9 mouse cellular contexts compared by ENCODE assay signal in genomic region chr5:140264825-140265575, GRCm38 (mm10). TPM values are rescaled to one million over a fixed set of nuclear protein-coding genes. Genes with fewer than 3 reads are reported as not detected.
DNase-seq lines count a peak whose midpoint lies in the region; ATAC-seq lines count a peak whose summit lies in the region.
"Had no signal": no experiment of that assay in that cellular context is flagged by ENCODE, and none has a peak within 500 bp of the region (broad histone marks: within the 10 kb centered on the region; RNA-seq: fewer than 3 reads in every experiment).

No protein-coding gene starts in this region.

- 54% methylated on average over 5 of the region's 5 CpGs for WGBS in liver, embryonic 12.5 days (ENCODE audit: insufficient replicate concordance)
- 67% methylated on average over 5 of the region's 5 CpGs for WGBS in liver, embryonic 11.5 days
- 76% methylated on average over 5 of the region's 5 CpGs for WGBS in heart, embryonic 10.5 days

- H3K4me3 ChIP-seq in liver, embryonic 12.5 days = no peak overlapping the region
- H3K4me3 ChIP-seq in liver, embryonic 11.5 days (ENCODE audit: low read depth, low read length) = no peak overlapping the region
- peak overlapping the region; percentile 18; the same call in 1 of the 2 replicates for H3K4me3 ChIP-seq in heart, embryonic 10.5 days

- peak; percentile 30; the same call in 1 of the 2 replicates for ATAC-seq in liver, embryonic 12.5 days
- ATAC-seq in liver, embryonic 11.5 days (replicated peaks; ENCODE audit: low FRiP score) = no peak
- peak; percentile 40 for ATAC-seq in monocyte, adult 5-6 weeks (replicated peaks; ENCODE audit: insufficient number of reproducible peaks, low FRiP score, low TSS enrichment, poor library complexity, severe bottlenecking)
- ATAC-seq: Patski had no signal

- peaks cover 25% of the 10 kb centered on the region for H3K36me3 ChIP-seq in liver, embryonic 12.5 days
- H3K36me3 ChIP-seq in liver, embryonic 11.5 days (ENCODE audit: control insufficient read depth, insufficient read depth, low read length) = no peaks in the 10 kb centered on the region
- peaks cover 15% of the 10 kb centered on the region; the same call in 1 of the 2 replicates for H3K36me3 ChIP-seq in heart, embryonic 10.5 days

- no peak overlapping the region for H3K4me2 ChIP-seq in liver, embryonic 12.5 days
- no peak overlapping the region for H3K4me2 ChIP-seq in liver, embryonic 11.5 days

- H3K27me3 ChIP-seq in liver, embryonic 12.5 days (replicated peaks) = no peaks in the 10 kb centered on the region
- H3K27me3 ChIP-seq in liver, embryonic 11.5 days (replicated peaks; ENCODE audit: control insufficient read depth, insufficient read depth, low read length) = no peaks in the 10 kb centered on the region
- H3K27me3 ChIP-seq in heart, embryonic 10.5 days (ENCODE audit: insufficient read depth, poor library complexity, severe bottlenecking) = peaks cover 61% of the 10 kb centered on the region
- H3K27me3 ChIP-seq: Patski had no signal

- DNase-seq in liver, embryonic 11.5 days (ENCODE audit: low spot score) = no peak
- no peak for DNase-seq in heart, embryonic 10.5 days (ENCODE audit: low spot score)
- DNase-seq in kidney, postnatal 10 days = peak; percentile 56
- DNase-seq in T-cell, adult 2 months (ENCODE audit: low spot score) = no peak
- no peak for DNase-seq in ovary, postnatal 10 days (ENCODE audit: low spot score)
- DNase-seq in left cerebral cortex, adult 8-10 months (ENCODE audit: low spot score in 2 of 2) = no peak

- H3K9ac ChIP-seq in liver, embryonic 12.5 days = no peak overlapping the region
- H3K9ac ChIP-seq in liver, embryonic 11.5 days (ENCODE audit: low read depth, low read length) = no peak overlapping the region

- no peak overlapping the region for H3K27ac ChIP-seq in liver, embryonic 12.5 days
- no peak overlapping the region for H3K27ac ChIP-seq in liver, embryonic 11.5 days (ENCODE audit: low read depth, low read length)
- no peak overlapping the region for H3K27ac ChIP-seq in heart, embryonic 10.5 days

- H3K4me1 ChIP-seq in liver, embryonic 12.5 days = peaks cover 17% of the 10 kb centered on the region
- no peaks in the 10 kb centered on the region for H3K4me1 ChIP-seq in liver, embryonic 11.5 days (replicated peaks; ENCODE audit: control insufficient read depth, insufficient read depth, low read length)
- peaks cover 22% of the 10 kb centered on the region for H3K4me1 ChIP-seq in heart, embryonic 10.5 days

- H3K9me3 ChIP-seq in liver, embryonic 12.5 days (replicated peaks) = no peaks in the 10 kb centered on the region
- H3K9me3 ChIP-seq in liver, embryonic 11.5 days (ENCODE audit: control insufficient read depth, low read length) = no peaks in the 10 kb centered on the region
- H3K9me3 ChIP-seq in heart, embryonic 10.5 days = no peaks in the 10 kb centered on the region

RNA-seq across cellular contexts. Expression of gene Mad1l1, which starts 56.4 kb away (rescaled TPM):
- 31.0 and 33.6 TPM in 2 replicates for polyA plus RNA-seq in liver, embryonic 12.5 days (2016; fragmentation: Nextera tagmentation; extraction: Ambion mirVana)
- polyA plus RNA-seq in liver, embryonic 11.5 days (2014; fragmentation: Nextera tagmentation; extraction: Ambion mirVana) = 43.0 and 43.4 TPM in 2 replicates
- 34.4 and 43.5 TPM in 2 replicates for polyA plus RNA-seq in heart, embryonic 10.5 days (2016; fragmentation: Nextera tagmentation; extraction: Ambion mirVana)
- 38.6 to 53.6 TPM (median 41.6 TPM) in 3 replicates for total RNA-seq in monocyte, adult 5-6 weeks (2017)
- total RNA-seq in left cerebral cortex, adult 8-10 months (2022) = 10 to 100 TPM; 14.1 to 22.2 (median 18.6) TPM

RNA-seq across cellular contexts. Expression of gene Nudt1, which starts 56.5 kb away (rescaled TPM):
- polyA plus RNA-seq in liver, embryonic 12.5 days (2016; fragmentation: Nextera tagmentation; extraction: Ambion mirVana) = 34.6 and 36.3 TPM in 2 replicates
- 58.3 and 62.3 TPM in 2 replicates for polyA plus RNA-seq in liver, embryonic 11.5 days (2014; fragmentation: Nextera tagmentation; extraction: Ambion mirVana)
- polyA plus RNA-seq in heart, embryonic 10.5 days (2016; fragmentation: Nextera tagmentation; extraction: Ambion mirVana) = 39.2 and 50.4 TPM in 2 replicates
- total RNA-seq in monocyte, adult 5-6 weeks (2017) = 12.6 to 15.8 TPM (median 14.0 TPM) in 3 replicates
- total RNA-seq in left cerebral cortex, adult 8-10 months (2022) = 1 to 10 TPM; 5.9 to 7.3 (median 6.1) TPM
